Mouse (Mus musculus): ENCODE data around the gene Rbbp4.

DNA sequence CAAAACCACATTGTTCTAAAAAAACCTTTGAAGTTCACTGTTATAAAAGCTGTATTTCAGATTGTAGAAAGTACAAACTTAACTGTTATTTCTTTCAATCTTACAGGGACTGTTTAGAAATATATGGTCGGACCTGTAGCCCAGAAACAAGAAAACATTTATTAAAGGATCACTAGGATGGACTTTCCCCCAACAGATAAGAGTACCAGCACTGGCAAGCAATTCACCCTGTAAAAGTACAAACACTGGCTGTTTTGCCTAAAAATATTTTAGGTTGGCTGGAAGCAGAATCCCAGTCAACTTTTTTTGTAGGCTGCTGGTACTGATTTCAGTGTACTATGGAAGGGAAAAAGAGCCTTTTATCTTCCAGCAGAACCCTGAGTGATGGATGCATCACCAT is 27.2 kb downstream of the Rbbp4 start:
- TF ChIP-seq CTCF (IDR thresholded peaks at IDR 0.05; ENCODE audit: low read depth, low read length) (no peak), EP300 (IDR thresholded peaks at IDR 0.05; ENCODE audit: insufficient read depth, low read depth, low read length) (no peak)
